ENCODE assay signal across 27 mouse cellular contexts in genomic region chr6:134099976-134100743, GRCm38 (mm10).
DNase-seq lines count a peak whose midpoint lies in the region; ATAC-seq and TF ChIP-seq lines count a peak whose summit lies in the region.
"Had no signal": no experiment of that assay in that cellular context is flagged by ENCODE, and none has a peak within 500 bp of the region (broad histone marks: within the 10 kb centered on the region; RNA-seq: fewer than 3 reads in every experiment).

No protein-coding gene starts in this region.

- no peak overlapping the region for H3K4me3 ChIP-seq in forebrain, postnatal 0 days (ENCODE audit: low read depth, low read length)
- H3K4me3 ChIP-seq: heart, adult 2 months; heart, embryonic 10.5 days; heart, embryonic 13.5 days had no signal

- no peaks in the 10 kb centered on the region; the same call in 1 of the 2 replicates for H3K36me3 ChIP-seq in forebrain, postnatal 0 days (ENCODE audit: insufficient read depth)

- no peak for TF ChIP-seq CTCF in forebrain, postnatal 0 days (IDR thresholded peaks at IDR 0.05; ENCODE audit: low read depth)

- H3K4me2 ChIP-seq in forebrain, postnatal 0 days (ENCODE audit: low read depth), result no peak overlapping the region
- H3K4me2 ChIP-seq: heart, embryonic 13.5 days; hindbrain, embryonic 14.5 days had no signal

- H3K9ac ChIP-seq in forebrain, postnatal 0 days, result no peak overlapping the region
- H3K9ac ChIP-seq: heart, embryonic 13.5 days; hindbrain, embryonic 14.5 days had no signal

- H3K9me3 ChIP-seq in forebrain, postnatal 0 days (ENCODE audit: low read length), result no peaks in the 10 kb centered on the region
- H3K9me3 ChIP-seq: G1E; heart, embryonic 10.5 days; heart, embryonic 13.5 days had no signal

- no peaks in the 10 kb centered on the region for H3K27me3 ChIP-seq in forebrain, postnatal 0 days (ENCODE audit: insufficient read depth, low read length)
- H3K27me3 ChIP-seq: CH12.LX; heart, embryonic 13.5 days had no signal

- peak; percentile 71 for DNase-seq in adrenal gland, adult 2 months
- DNase-seq in adrenal gland, postnatal 25 days, result no peak
- peak; percentile 53 for DNase-seq in MN1 (ENCODE audit: low spot score)
- DNase-seq in adrenal gland, postnatal 10 days, result peak; percentile 36
- DNase-seq in retina, embryonic 14.5 days (ENCODE audit: low spot score), result peak; percentile 32
- DNase-seq in forebrain, postnatal 0 days, result no peak
- no peak for DNase-seq in gastrocnemius, adult 8-10 months (ENCODE audit: low spot score in 2 of 2)
- DNase-seq: B cell, adult 2 months; cerebellum, adult 11-12 months; cerebellum, adult 9-10 months; cerebellum, postnatal 14 days; gastrocnemius, postnatal 10 days; gastrocnemius, postnatal 36 days; heart, adult 2 months; heart, postnatal 14 days; heart, postnatal 4 days; kidney, adult 18-20 months had no signal

- whole genome bisulfite sequencing in forebrain, postnatal 0 days, result 83% methylated on average over 11 of the region's 11 CpGs

- H3K27ac ChIP-seq in forebrain, postnatal 0 days (ENCODE audit: low read depth, low read length), result no peak overlapping the region
- H3K27ac ChIP-seq: heart, adult 2 months; heart, embryonic 10.5 days; heart, embryonic 13.5 days; hindbrain, embryonic 14.5 days; hindbrain, postnatal 0 days had no signal

- no peak for ATAC-seq in forebrain, postnatal 0 days
- ATAC-seq: activated CD4-positive, CD25-positive, alpha-beta regulatory T cell, adult 4 months; forebrain, embryonic 14.5 days; hindbrain, postnatal 0 days; inflammation-experienced regulatory T-cells, adult 6 months; intestine, embryonic 16.5 days had no signal

- no peaks in the 10 kb centered on the region for H3K4me1 ChIP-seq in forebrain, postnatal 0 days (ENCODE audit: insufficient read depth)

Comparison
In these comparisons a context has a peak if more than half of its experiments do, and no peak if none do; other contexts are left out.
1. DNase-seq: peak in adrenal gland, adult 2 months (single experiment), MN1 (single experiment), adrenal gland, postnatal 10 days (single experiment) and retina, embryonic 14.5 days (single experiment); none in adrenal gland, postnatal 25 days (single experiment), forebrain, postnatal 0 days (single experiment) and gastrocnemius, adult 8-10 months (0 of 2).